Mouse (Mus musculus) megakaryocyte progenitor cell, adult 5-6 weeks (primary cell): ENCODE measurements around the gene Plpp6. TPM values are rescaled to one million over a fixed set of nuclear protein-coding genes. Genes with fewer than 3 reads are reported as not detected.

Experiments used
- total RNA-seq, 2 experiments: library from RNA; stranded (forward) in 1 of 2; stranded (reverse) in 1 of 2; fragments of 157-497, 149-512 nt in 1 of 2; fragments of 200-1000 nt in 1 of 2; gene quantifications; 2 replicates each; pipeline versions ENCODE4 v1.2.3 to v1.2.4; 2015 to 2017

Gene Plpp6
- total RNA-seq, 2 experiments from 2014 or later = 5.9 to 11.4 TPM

Other genes with a start within 250 kb of the Plpp6 start
- 0.10 TPM in 1 of 2 replicates, not detected in the other for gene Slc1a1, start 128.9 kb upstream of the Plpp6 start, total RNA-seq (2015)
- gene Slc1a1, start 128.9 kb upstream of the Plpp6 start, total RNA-seq (2017) = not detected in 2 replicates
- 0.12 TPM in 1 of 2 replicates, not detected in the other for gene 4430402I18Rik, start 3.8 kb downstream of the Plpp6 start, total RNA-seq (2015)
- gene 4430402I18Rik, start 3.8 kb downstream of the Plpp6 start, total RNA-seq (2017) = 0.21 TPM in 1 of 2 replicates, not detected in the other
- 28.5 and 45.0 TPM in 2 replicates for gene Cdc37l1, start 26.4 kb downstream of the Plpp6 start, total RNA-seq (2015)
- gene Cdc37l1, start 26.4 kb downstream of the Plpp6 start, total RNA-seq (2017) = 31.0 and 48.1 TPM in 2 replicates
- 41.5 and 50.1 TPM in 2 replicates for gene Ak3, start 84.0 kb downstream of the Plpp6 start, total RNA-seq (2015)
- 22.3 and 29.4 TPM in 2 replicates for gene Ak3, start 84.0 kb downstream of the Plpp6 start, total RNA-seq (2017)
- 29.0 and 36.9 TPM in 2 replicates for gene Rcl1, start 137.4 kb downstream of the Plpp6 start, total RNA-seq (2015)
- 55.3 and 76.6 TPM in 2 replicates for gene Rcl1, start 137.4 kb downstream of the Plpp6 start, total RNA-seq (2017)